Mouse (Mus musculus): ENCODE measurements around the gene Reep1.

DNA sequence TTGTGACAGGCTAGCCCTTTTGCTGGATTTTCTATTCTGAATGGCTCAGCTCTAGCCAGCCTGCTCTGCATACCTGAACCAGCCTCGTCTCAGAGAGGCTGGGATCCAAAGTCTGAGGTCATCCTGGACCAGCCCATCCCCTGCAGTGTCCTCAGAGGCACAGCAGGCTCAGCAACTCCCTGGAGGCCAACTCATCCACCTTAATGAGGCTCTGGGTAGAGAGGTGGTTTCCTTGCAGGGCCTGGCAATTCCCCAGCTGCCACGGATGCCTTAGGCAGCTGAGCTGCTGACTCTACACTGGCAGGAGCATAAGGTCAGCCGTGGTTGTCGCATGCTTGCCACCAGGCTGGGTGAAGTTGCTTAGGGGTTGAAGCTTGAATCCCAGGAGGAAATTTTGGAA, 16.2 kb downstream of the Reep1 start:
- TF ChIP-seq POLR2A (IDR thresholded peaks at IDR 0.05; ENCODE audit: insufficient read depth, low read length), result no peak
- no peak for TF ChIP-seq CTCF (IDR thresholded peaks at IDR 0.05; ENCODE audit: low read depth, low read length)
- no peak for TF ChIP-seq EP300 (IDR thresholded peaks at IDR 0.05; ENCODE audit: insufficient read depth, low read depth, low read length)

Measured in ES-Bruce4 (cell line).